Mouse (Mus musculus): ENCODE measurements around the gene Rnaset2b.
"Not testable (repeated sequence)": the region's sequence is repeated elsewhere in the genome, so short reads cannot be mapped to it uniquely, and the experiment has no call there.

Rnaset2b gene

GRCm38 (mm10) chr17:6980144-6980543 is 9.7 kb downstream of the Rnaset2b start:
- DNase-seq (ENCODE audit: low spot score in 2 of 2) = not testable (repeated sequence)

GRCm38 (mm10) chr17:6986118-6986517 is 15.7 kb downstream of the Rnaset2b start:
- DNase-seq (ENCODE audit: low spot score in 2 of 2) = not testable (repeated sequence)

GRCm38 (mm10) chr17:6995504-6995903 is 25.1 kb downstream of the Rnaset2b start:
- DNase-seq (ENCODE audit: low spot score in 2 of 2) = not testable (repeated sequence)

GRCm38 (mm10) chr17:6996826-6997225 is 26.4 kb downstream of the Rnaset2b start:
- not testable (repeated sequence) for DNase-seq (ENCODE audit: low spot score in 2 of 2)

- DNase-seq (ENCODE audit: low spot score in 2 of 2) = not testable (repeated sequence)
These were observed 27.5 kb downstream of the Rnaset2b start for GRCm38 (mm10) chr17:6997778-6998490.

- DNase-seq (ENCODE audit: low spot score in 2 of 2) = not testable (repeated sequence)
These were observed 31.6 kb downstream of the Rnaset2b start for GRCm38 (mm10) chr17:7001790-7002585.

- DNase-seq (ENCODE audit: low spot score in 2 of 2) = not testable (repeated sequence)
These were observed 33.0 kb downstream of the Rnaset2b start for GRCm38 (mm10) chr17:7003392-7003791.

- DNase-seq (ENCODE audit: low spot score in 2 of 2) = not testable (repeated sequence)
These were observed 35.2 kb downstream of the Rnaset2b start for GRCm38 (mm10) chr17:7005646-7006045.

GRCm38 (mm10) chr17:7008885-7009284 is 38.5 kb downstream of the Rnaset2b start:
- not testable (repeated sequence) for DNase-seq (ENCODE audit: low spot score in 2 of 2)

GRCm38 (mm10) chr17:7009440-7009839 is 39.0 kb downstream of the Rnaset2b start:
- DNase-seq (ENCODE audit: low spot score in 2 of 2) = not testable (repeated sequence)

- not testable (repeated sequence) for DNase-seq (ENCODE audit: low spot score in 2 of 2)
These were observed 39.5 kb downstream of the Rnaset2b start for GRCm38 (mm10) chr17:7009901-7010300.

GRCm38 (mm10) chr17:7014190-7014589 is 43.8 kb downstream of the Rnaset2b start:
- DNase-seq (ENCODE audit: low spot score in 2 of 2) = not testable (repeated sequence)

GRCm38 (mm10) chr17:7025257-7025656 is 54.8 kb downstream of the Rnaset2b start, which contains the start of gene Gm1604a:
TSS of gene Gm1604a (plus strand) at chr17:7025568.
- DNase-seq (ENCODE audit: low spot score in 2 of 2) = not testable (repeated sequence)

GRCm38 (mm10) chr17:7025764-7026346 is 55.4 kb downstream of the Rnaset2b start:
- DNase-seq (ENCODE audit: low spot score in 2 of 2) = not testable (repeated sequence)

GRCm38 (mm10) chr17:7030204-7030603 is 59.8 kb downstream of the Rnaset2b start:
- peak; percentile 4 to 22 for DNase-seq (ENCODE audit: low spot score in 2 of 2)

- DNase-seq (ENCODE audit: low spot score in 2 of 2) = not testable (repeated sequence)
These were observed 60.3 kb downstream of the Rnaset2b start for GRCm38 (mm10) chr17:7030622-7031174.

GRCm38 (mm10) chr17:7033192-7034166 is 63.0 kb downstream of the Rnaset2b start:
- DNase-seq (ENCODE audit: low spot score in 2 of 2) = not testable (repeated sequence)
